Mouse (Mus musculus) heart, postnatal 0 days (tissue): ENCODE measurements around the gene Pdgfa. TPM values are rescaled to one million over a fixed set of nuclear protein-coding genes. Genes with fewer than 3 reads are reported as not detected.
A peak's percentile ranks its signal among the peaks of the same experiment; 100 is the strongest.

Experiments
- ATAC-seq: fragments of 200-750 bp; cut with Nextera tagmentation; 2 replicates; pipeline ENCODE4 v1.8.0; 2017; ENCODE audit warnings: low read depth, moderate number of reproducible peaks, moderate library complexity; ENCODE audit not compliant: insufficient read depth
- DNase-seq: peaks from one replicate; pipeline ENCODE4 v3.0.0-alpha.2; 2016; ENCODE audit warnings: low spot score
- H3K27ac ChIP-seq: fragments of 300-500 bp; sonication (generic); 2 replicates; pipeline ENCODE4 v1.5.1; 2014; ENCODE audit warnings: low read depth, mild to moderate bottlenecking
- H3K27me3 ChIP-seq: fragments of 300-500 bp; sonication (generic); 2 replicates; pipeline ENCODE4 v1.6.1; 2014; ENCODE audit warnings: low read length, mixed read lengths; ENCODE audit not compliant: control insufficient read depth, insufficient read depth
- H3K36me3 ChIP-seq: fragments of 300-500 bp; sonication (generic); replicated peaks from 2 replicates; pipeline ENCODE4 v1.6.1; 2014; ENCODE audit warnings: low read length, mixed read lengths; ENCODE audit not compliant: control insufficient read depth, insufficient read depth
- H3K4me1 ChIP-seq: fragments of 300-500 bp; sonication (generic); 2 replicates; pipeline ENCODE4 v1.6.1; 2014; ENCODE audit warnings: antibody characterized with exemption; ENCODE audit not compliant: control insufficient read depth, insufficient read depth
- H3K4me2 ChIP-seq: fragments of 300-500 bp; sonication (generic); 2 replicates; pipeline ENCODE4 v1.6.1; 2014; ENCODE audit warnings: low read depth, mild to moderate bottlenecking, low read length, moderate library complexity
- H3K4me3 ChIP-seq: fragments of 300-500 bp; sonication (generic); 2 replicates; pipeline ENCODE4 v1.5.1; 2014; ENCODE audit warnings: low read depth, low read length
- H3K9ac ChIP-seq: fragments of 300-500 bp; sonication (generic); replicated peaks from 2 replicates; pipeline ENCODE4 v1.6.1; 2014; ENCODE audit warnings: low read depth, low read length, mixed read lengths
- H3K9me3 ChIP-seq: fragments of 300-500 bp; sonication (generic); replicated peaks from 2 replicates; pipeline ENCODE4 v1.6.1; 2016; ENCODE audit warnings: low read length; ENCODE audit not compliant: control insufficient read depth
- CTCF ChIP-seq: IDR thresholded peaks from 2 replicates; pipeline ENCODE4 v1.5.1; 2016; ENCODE audit warnings: antibody characterized with exemption, control low read depth, low read depth
- EP300 ChIP-seq: IDR thresholded peaks from 2 replicates; pipeline ENCODE4 v1.6.1; 2016; ENCODE audit warnings: antibody characterized with exemption, low read depth
- WGBS: fragments of 180-500 bp; shearing (Covaris S2); extraction: QIAGEN DNeasy Blood & Tissue Kit; methylation state at CpG from one replicate; pipeline ENCODE4 v1.1.7; 2014; 5-methylcytosine and 5-hydroxymethylcytosine counted together
- polyA plus RNA-seq: library from polyadenylated mRNA; unstranded; fragments of >200 nt; fragmentation: Nextera tagmentation; extraction: Ambion mirVana; gene quantifications from 2 replicates; pipeline ENCODE4 v1.2.1, GENCODE M21; 2015
- total RNA-seq: library from RNA; depleted of rRNA; stranded (reverse); fragments of >200 nt; gene quantifications from 2 replicates; pipeline ENCODE4 v1.2.3, GENCODE M21; 2014; ENCODE audit warnings: low replicate concordance

Gene Pdgfa
- total and polyA plus RNA-seq, 2 experiments from 2014 or later: 49.6 to 60.5 TPM

GRCm38 (mm10) chr5:138977759-138978158, 19.4 kb downstream of the Pdgfa start:
- H3K36me3 ChIP-seq: peaks cover 35% of the 10 kb centered on the region
- 0 out of 2 replicates have a peak, but pooled peaks have one; percentile 16 for ATAC-seq
- 18% methylated on average over 3 of the region's 3 CpGs for WGBS

DNA sequence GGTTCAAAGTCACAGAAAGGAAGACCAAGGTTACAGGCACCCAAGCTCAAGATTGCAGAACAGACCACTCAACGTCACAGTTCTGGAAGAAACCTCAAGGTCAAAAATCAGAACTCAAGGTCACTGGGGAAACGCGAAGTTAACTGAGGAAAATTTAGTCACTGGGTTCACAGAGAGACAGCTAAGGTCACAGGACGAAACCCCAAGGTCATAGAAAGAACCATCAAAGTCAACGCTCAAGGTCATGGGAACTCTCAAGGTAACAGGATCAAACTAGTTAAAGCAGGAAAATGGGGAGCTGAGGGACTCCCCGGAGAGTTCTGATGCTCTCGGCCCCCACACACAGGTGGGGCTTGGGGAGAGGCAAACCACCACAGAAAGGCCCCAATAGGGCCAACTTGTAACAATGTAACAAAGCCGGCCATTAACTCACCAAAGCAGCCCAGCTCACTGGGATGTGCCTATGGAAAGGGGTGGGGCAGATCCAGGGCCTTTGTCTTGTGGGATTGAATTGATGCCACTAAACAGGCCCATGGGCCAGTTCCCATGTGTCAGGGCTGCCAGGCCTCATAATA, 22.2 kb downstream of the Pdgfa start:
- DNase-seq (no peak), ATAC-seq (no peak)
- H3K27ac ChIP-seq: peak overlapping the region; percentile 71
- WGBS: 93% methylated on average over 8 of the region's 8 CpGs
- no peaks in the 10 kb centered on the region; the same call in 1 of the 2 replicates for H3K27me3 ChIP-seq
- no peaks in the 10 kb centered on the region for H3K9me3 ChIP-seq
- H3K36me3 ChIP-seq: peaks cover 22% of the 10 kb centered on the region
- H3K4me3 ChIP-seq: no peak overlapping the region
- H3K4me2 ChIP-seq: no peak overlapping the region
- H3K4me1 ChIP-seq: peaks cover 16% of the 10 kb centered on the region
- no peak for TF ChIP-seq CTCF
- TF ChIP-seq EP300: no peak
- no peak overlapping the region for H3K9ac ChIP-seq

More at GRCm38 (mm10) chr5:138977759-138978158, 19.4 kb downstream of the Pdgfa start:
- no peak for DNase-seq
- no peak overlapping the region for H3K27ac ChIP-seq
- TF ChIP-seq EP300 (no peak), CTCF (no peak)
- peaks cover 6% of the 10 kb centered on the region for H3K4me1 ChIP-seq
- no peak overlapping the region for H3K4me3 ChIP-seq
- H3K9me3 ChIP-seq: no peaks in the 10 kb centered on the region
- no peaks in the 10 kb centered on the region; the same call in 1 of the 2 replicates for H3K27me3 ChIP-seq
- no peak overlapping the region for H3K4me2 ChIP-seq
- H3K9ac ChIP-seq: no peak overlapping the region

GRCm38 (mm10) chr5:138973480-138973879, 23.7 kb downstream of the Pdgfa start:
- no peak overlapping the region for H3K27ac ChIP-seq
- 66% methylated on average over 6 of the region's 6 CpGs for WGBS
- ATAC-seq: no peak

DNA sequence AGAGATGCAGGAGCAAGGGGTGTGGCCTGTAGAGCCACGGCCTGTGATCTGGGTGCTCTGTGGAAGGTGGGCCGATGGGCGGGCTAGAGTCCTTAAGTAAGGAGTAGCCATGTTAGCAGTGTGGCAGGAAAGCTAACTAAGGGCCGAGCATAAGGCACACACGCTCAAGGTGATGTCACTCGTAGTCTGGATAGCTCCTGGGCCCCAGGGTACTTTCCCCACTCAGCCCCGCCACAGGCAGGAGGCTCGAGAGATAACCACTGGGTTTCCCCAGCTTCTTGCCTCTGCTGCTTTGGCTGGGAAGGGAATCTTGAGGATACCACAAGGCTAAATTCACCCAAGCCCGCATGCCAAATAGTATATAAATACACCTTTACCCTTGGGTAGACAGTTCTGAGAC, 25.8 kb downstream of the Pdgfa start:
- 59% methylated on average over 9 of the region's 9 CpGs for WGBS
- peaks cover 25% of the 10 kb centered on the region for H3K4me1 ChIP-seq
- H3K9me3 ChIP-seq: no peaks in the 10 kb centered on the region
- TF ChIP-seq EP300: no peak
- no peak for TF ChIP-seq CTCF
- H3K4me2 ChIP-seq: no peak overlapping the region
- H3K36me3 ChIP-seq: peaks cover 5% of the 10 kb centered on the region
- ATAC-seq (no peak), DNase-seq (no peak)
- no peak overlapping the region for H3K27ac ChIP-seq
- no peak overlapping the region for H3K9ac ChIP-seq
- no peak overlapping the region for H3K4me3 ChIP-seq
- no peaks in the 10 kb centered on the region for H3K27me3 ChIP-seq

More at GRCm38 (mm10) chr5:138973480-138973879, 23.7 kb downstream of the Pdgfa start:
- TF ChIP-seq CTCF (no peak), EP300 (no peak)
- Histone ChIP-seq H3K4me1 (peaks cover 16% of the 10 kb centered on the region), H3K4me3 (no peak overlapping the region), H3K36me3 (peaks cover 12% of the 10 kb centered on the region), H3K9me3 (no peaks in the 10 kb centered on the region), H3K4me2 (no peak overlapping the region), H3K27me3 (no peaks in the 10 kb centered on the region), H3K9ac (no peak overlapping the region)
- no peak for DNase-seq

DNA sequence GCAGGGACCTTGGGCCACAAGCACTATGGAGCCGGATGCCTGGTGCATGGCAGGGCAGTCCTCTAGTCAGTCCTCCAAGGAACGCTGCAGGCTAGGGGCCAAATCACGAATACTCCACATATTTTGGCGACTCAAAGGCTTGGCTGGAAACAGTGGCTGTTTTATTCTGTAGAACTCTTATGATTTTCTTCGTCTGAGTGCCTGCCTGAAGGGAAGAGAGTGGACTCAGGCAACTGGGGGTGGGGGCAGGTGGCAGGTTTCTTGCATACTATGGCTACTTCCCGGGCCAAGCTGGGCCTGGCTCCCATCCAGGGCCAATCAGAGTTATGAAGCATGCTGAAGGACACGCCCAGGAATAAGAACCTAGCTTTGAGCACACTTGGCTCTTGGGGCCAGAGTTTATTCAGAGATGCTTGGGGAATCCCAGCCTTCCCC, 27.1 kb downstream of the Pdgfa start:
- 0 out of 2 replicates have a peak overlapping the region, but pooled peaks have one; percentile 12 for H3K4me2 ChIP-seq
- TF ChIP-seq CTCF (no peak), EP300 (no peak)
- no peaks in the 10 kb centered on the region for H3K9me3 ChIP-seq
- H3K27ac ChIP-seq: peak overlapping the region; percentile 80
- DNase-seq (peak; percentile 71), ATAC-seq (peak; percentile 57)
- no peaks in the 10 kb centered on the region for H3K27me3 ChIP-seq
- no peak overlapping the region for H3K4me3 ChIP-seq
- H3K36me3 ChIP-seq: no peaks in the 10 kb centered on the region
- no peak overlapping the region for H3K9ac ChIP-seq
- 21% methylated on average over 7 of the region's 7 CpGs for WGBS
- peaks cover 37% of the 10 kb centered on the region for H3K4me1 ChIP-seq
